Mouse (Mus musculus): ENCODE measurements around the gene AW822073. TPM values are rescaled to one million over a fixed set of nuclear protein-coding genes. Genes with fewer than 3 reads are reported as not detected.
"Not testable (repeated sequence)": the region's sequence is repeated elsewhere in the genome, so short reads cannot be mapped to it uniquely, and the experiment has no call there.

Gene AW822073
- total RNA-seq, 2 experiments from 2014 or later: not detected

- DNase-seq (ENCODE audit: low spot score in 2 of 2): not testable (repeated sequence)
Measured at GRCm38 (mm10) chr10:58223161-58223560, 1.6 kb downstream of the AW822073 start.

GRCm38 (mm10) chr10:58221571-58221970 lies 3.2 kb downstream of the AW822073 start:
- not testable (repeated sequence) for DNase-seq (ENCODE audit: low spot score in 2 of 2)

- no peak for DNase-seq (ENCODE audit: low spot score in 2 of 2)
Measured at GRCm38 (mm10) chr10:58220726-58221125, 4.0 kb downstream of the AW822073 start.

- no peak for DNase-seq (ENCODE audit: low spot score in 2 of 2)
Measured at GRCm38 (mm10) chr10:58217366-58217765, 7.4 kb downstream of the AW822073 start.

GRCm38 (mm10) chr10:58215353-58215752 lies 9.4 kb downstream of the AW822073 start:
- no peak for DNase-seq (ENCODE audit: low spot score in 2 of 2)

GRCm38 (mm10) chr10:58214934-58215333 lies 9.8 kb downstream of the AW822073 start:
- DNase-seq (ENCODE audit: low spot score in 2 of 2): no peak

GRCm38 (mm10) chr10:58214497-58214896 lies 10.2 kb downstream of the AW822073 start:
- no peak for DNase-seq (ENCODE audit: low spot score in 2 of 2)

GRCm38 (mm10) chr10:58212230-58212629 lies 12.5 kb downstream of the AW822073 start:
- DNase-seq (ENCODE audit: low spot score in 2 of 2): no peak

- no peak for DNase-seq (ENCODE audit: low spot score in 2 of 2)
Measured at GRCm38 (mm10) chr10:58211213-58211612, 13.5 kb downstream of the AW822073 start.

GRCm38 (mm10) chr10:58210514-58210913 lies 14.2 kb downstream of the AW822073 start:
- no peak for DNase-seq (ENCODE audit: low spot score in 2 of 2)

GRCm38 (mm10) chr10:58209710-58210467 lies 14.8 kb downstream of the AW822073 start:
- DNase-seq (ENCODE audit: low spot score in 2 of 2): no peak

GRCm38 (mm10) chr10:58206639-58207404 lies 17.9 kb downstream of the AW822073 start:
- no peak for DNase-seq (ENCODE audit: low spot score in 2 of 2)

GRCm38 (mm10) chr10:58205986-58206385 lies 18.7 kb downstream of the AW822073 start:
- DNase-seq (ENCODE audit: low spot score in 2 of 2): no peak

Other genes with a start within 250 kb of the AW822073 start
- gene Duxf3, start 7.7 kb upstream of the AW822073 start, total RNA-seq (2021): not detected
- under 1 TPM in 1 of 2 experiments, not detected in 1; 0.19 TPM for gene Gm4981, start 11.8 kb upstream of the AW822073 start, total RNA-seq (2021)
- 10 to 100 TPM; 72.8 to 87.6 TPM for gene Gcc2, start 30.6 kb upstream of the AW822073 start, total RNA-seq (2021)
- 10 to 100 TPM; 30.2 to 32.9 TPM for gene Lims1, start 98.5 kb upstream of the AW822073 start, total RNA-seq (2021)
- 10 to 100 TPM; 66.5 to 70.8 TPM for gene Ranbp2, start 222.0 kb upstream of the AW822073 start, total RNA-seq (2021)